Mouse (Mus musculus) heart, postnatal 0 days (tissue): ENCODE measurements around the gene Rars.

Source experiments
- CTCF ChIP-seq: IDR thresholded peaks from 2 replicates; pipeline ENCODE4 v1.5.1; 2016; ENCODE audit warnings: antibody characterized with exemption, control low read depth, low read depth
- EP300 ChIP-seq: IDR thresholded peaks from 2 replicates; pipeline ENCODE4 v1.6.1; 2016; ENCODE audit warnings: antibody characterized with exemption, low read depth

DNA sequence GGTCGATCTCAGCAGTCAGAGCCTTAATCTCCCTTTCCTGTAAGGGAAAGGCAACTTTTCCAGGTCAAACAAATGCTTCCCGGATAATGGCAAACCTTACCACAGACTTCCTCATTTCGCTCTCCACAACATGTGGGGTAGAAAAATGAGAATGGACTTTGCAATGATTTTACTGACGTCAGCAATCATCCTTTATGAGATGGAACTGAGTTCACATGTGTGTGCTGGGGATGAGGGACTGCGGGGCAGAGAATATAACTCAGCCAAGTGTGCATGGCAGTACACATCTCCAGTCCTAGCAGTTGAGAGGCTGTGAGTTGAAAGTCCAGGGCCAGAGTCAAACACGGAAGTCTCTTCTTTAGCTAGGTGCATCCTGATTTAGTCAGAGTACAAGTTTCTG lies 1.0 kb downstream of the Rars start:
- TF ChIP-seq CTCF (no peak), EP300 (no peak)
